Mouse (Mus musculus) megakaryocyte-erythroid progenitor cell, adult 5-6 weeks (primary cell): ENCODE data around the gene Myl9. TPM values are rescaled to one million over a fixed set of nuclear protein-coding genes. Genes with fewer than 3 reads are reported as not detected.

Experiments used
- ATAC-seq: replicated peaks from 2 replicates; pipeline ENCODE4 v1.8.0; 2016; ENCODE audit warnings: mild to moderate bottlenecking, inconsistent platforms; ENCODE audit not compliant: severe bottlenecking, poor library complexity, low FRiP score, low TSS enrichment
- total RNA-seq, 2 experiments: library from RNA; stranded (forward) in 1 of 2; stranded (reverse) in 1 of 2; fragments of 200-1000, 215-1000 nt in 1 of 2; fragments of >200 nt in 1 of 2; fragmentation: Nextera tagmentation in 1 of 2; gene quantifications; 2 replicates each; pipeline ENCODE4 v1.2.3; 2014 to 2017

Gene Myl9
- not detected in 2 replicates for total RNA-seq (2014; fragmentation: Nextera tagmentation)
- total RNA-seq (2017): not detected in 2 replicates

DNA sequence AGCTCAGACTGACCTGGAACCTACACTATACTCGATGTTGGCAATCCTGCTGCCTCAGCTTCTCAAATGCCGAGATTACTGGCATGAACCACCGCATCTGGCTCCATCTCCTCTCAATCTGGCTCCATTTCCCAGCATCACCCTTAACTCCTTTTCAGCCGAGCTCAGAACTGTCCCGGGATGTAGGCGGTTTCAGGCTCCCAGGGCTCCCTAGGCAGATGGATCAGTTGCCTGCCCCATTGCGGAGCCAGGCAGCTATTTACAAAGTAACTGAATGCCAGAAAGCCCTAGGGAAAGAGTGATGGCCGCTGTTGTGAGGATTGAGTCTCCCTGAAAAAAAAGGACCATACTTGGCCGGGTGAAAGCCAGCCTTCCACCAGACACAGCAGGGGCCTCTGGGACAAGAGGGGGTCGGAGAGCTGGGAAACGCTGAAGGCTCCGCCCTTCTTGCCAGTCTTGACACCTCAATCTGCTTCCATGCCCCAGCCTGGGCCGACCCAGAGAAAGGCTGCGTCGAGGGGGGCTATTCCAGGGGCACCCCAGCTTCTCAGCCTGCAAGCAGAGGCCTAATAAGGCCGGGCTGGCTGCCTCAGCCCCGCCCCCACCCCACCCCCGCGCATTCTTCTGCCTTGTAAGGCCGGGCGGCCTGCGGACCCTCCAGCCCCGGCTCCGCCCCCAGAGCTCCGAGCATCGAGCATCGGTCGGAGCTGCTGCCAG, at the start of gene Myl9:
TSS of gene Myl9 (plus strand) at position 683 of the 717 bp plus-strand sequence.
- no peak for ATAC-seq

DNA sequence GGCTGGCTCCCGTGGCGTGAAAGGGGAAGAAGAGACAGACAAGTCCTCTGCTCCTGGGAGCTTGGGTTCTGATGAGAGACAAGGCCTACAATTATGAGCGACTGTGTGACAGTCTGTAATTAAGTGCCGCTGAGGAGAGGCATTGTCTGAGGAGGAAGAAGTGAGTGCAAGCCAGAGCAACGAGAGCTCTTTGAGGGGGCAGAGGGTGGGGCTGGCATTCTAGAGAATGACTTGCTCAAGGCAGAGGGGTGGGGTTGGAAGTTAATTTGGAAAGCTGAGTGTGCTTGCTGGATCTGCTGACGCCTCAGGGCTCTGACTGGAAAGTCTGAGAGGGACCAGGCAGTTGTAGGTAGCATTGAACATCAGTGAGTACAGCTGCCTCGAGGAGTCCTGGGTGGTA, 48.9 kb upstream of the Myl9 start:
- ATAC-seq: no peak

DNA sequence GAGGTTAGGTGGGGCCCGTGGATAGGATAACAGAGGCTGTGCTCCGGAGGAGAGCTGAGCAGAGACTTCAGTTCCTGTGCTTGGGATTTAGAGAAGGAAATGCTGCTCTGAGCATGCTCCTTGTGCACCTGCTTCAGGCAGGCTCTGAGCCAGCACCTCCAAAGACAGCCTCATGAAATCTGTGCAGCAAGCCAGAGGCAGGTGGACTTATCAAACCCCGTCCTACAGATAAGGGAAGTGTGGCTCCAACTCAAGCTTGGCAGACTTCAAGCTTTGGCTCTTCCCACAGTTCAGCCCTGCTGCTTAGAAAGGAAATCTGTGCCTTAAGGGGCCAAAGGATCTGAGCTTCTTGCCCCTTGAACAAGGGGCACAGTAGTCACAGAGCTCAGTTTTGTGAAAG, 48.3 kb upstream of the Myl9 start:
- ATAC-seq: no peak

DNA sequence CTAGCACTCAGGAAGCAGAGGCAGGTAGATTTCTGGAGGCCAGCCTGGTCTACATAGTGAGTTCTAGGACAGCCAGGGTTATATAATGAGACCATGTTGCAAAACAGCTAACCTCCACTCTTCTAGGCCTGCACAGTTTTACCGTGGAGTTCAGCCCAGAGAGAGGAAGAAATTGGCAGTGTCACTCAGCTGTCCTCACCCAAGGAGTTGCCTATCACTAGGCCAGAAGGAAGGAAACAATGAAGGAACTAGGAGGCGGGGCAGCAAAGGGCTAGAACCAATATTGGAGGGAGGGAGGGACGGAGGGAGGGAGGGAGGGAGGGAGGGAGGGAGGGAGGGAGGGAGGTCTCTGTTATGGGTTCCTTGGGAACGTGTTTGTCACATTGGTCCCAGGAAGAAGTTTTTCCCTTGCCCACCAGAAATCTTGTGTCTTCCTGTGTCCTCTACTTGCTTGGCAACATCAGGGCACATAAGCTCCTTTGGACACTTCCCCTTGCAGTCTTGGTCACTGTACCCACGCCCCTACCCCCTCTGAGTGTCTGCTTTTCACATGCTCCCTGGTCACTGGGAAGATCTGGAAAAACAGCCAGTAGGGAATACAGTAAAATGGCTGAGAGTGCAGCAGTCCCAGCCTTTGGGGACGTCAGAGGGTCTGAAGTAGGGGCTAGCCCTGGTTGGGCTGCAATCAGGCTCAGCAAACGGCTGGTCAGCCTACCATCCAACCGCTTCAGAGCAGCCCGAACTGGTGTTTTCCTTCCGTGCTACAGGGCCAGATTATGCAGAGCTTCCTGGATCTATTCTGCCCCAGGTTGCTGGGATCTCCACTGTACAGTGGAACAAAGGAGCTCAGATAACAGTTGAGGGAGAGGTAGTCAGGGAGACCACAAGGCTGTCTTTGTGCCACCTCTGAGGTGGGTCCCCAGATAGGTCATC, 45.4 kb upstream of the Myl9 start:
- peak; percentile 43 for ATAC-seq

DNA sequence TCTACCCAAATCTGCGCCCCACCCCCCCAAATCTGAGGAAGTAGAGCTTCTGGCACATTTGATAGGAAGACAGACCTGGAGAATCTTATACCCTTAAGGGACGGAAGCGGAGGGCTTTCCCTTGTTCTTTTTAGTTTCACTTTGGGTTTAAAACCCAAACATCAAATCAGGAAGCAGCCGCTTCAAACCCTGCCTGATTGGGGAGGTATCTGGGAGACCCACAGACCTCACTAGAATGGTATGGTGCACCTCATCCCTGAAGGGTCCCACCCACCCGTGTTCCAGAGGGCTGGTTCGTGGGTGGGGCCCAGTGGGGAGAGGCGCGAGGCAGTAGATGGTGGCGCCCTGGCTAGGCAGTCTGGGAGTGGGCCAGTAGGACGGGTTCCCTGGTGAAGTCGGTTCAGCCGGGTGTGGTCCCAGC, 44.7 kb upstream of the Myl9 start:
- ATAC-seq: peak; percentile 48

DNA sequence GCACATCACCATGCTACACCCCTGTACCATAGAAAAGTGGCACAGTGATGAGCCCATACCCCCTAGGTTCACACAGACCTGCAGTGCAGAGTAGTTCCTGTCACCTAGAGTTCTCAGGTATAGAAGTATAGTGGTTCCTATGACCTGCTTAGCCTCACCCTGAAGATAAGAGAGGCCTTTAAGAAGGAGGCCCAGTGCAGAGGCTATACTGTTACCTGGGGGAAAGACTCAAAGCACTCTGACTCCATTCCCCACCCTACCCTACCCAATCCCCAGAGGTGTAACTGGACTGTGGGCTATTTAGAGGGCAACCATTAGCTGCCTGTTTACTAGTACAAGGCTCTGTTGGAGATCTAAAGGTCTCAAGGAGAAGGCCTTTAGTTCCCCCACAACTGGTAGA, 43.6 kb upstream of the Myl9 start:
- no peak for ATAC-seq

DNA sequence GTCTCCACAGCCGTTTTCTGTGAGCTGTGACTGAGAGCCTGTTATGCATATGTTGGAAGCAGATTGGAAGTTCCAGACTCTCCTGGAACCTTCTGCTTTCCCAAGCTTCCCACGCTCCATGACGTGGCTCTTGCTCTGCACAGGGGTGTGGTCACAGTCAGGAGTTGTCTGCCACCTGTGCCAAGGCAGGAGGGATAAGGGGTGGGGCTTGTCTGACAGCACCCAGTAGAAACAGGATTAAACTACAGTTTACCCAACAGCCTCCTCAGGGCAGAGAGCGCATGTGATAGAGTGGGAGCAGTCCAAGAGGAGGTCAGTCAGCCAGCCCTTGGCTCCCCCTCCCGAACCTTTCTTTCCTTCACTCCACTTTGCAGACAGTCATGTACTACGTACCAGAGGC, 43.1 kb upstream of the Myl9 start:
- peak; percentile 49; the same call in 1 of the 2 replicates for ATAC-seq

DNA sequence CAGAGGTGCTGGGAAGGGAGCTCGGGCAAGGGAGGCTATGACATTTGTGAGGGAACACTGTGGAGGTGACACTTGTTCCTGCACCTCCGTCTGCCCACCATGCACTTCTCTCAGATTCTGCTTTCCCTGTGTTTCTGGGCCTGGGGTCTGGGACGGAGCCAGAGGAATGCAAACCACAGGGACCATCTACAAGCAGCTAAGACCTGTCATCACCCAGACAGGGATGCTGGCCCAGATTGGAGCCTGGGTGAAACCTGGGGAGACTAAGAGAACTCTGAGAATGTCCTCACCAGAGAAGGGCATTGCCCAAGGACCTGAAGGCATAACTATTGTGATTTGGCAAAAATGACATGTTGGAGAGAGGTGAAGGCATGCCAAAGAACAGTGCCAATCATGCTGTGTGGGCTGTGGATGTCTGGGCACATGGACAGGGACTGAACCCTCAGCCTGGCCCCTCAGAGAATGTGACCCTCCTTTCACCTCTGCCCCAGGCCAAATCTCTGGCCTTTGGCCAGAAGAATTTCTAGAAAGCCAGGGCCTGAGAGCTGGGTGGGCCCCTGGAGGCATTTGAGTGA, 39.4 kb upstream of the Myl9 start:
- ATAC-seq: no peak

DNA sequence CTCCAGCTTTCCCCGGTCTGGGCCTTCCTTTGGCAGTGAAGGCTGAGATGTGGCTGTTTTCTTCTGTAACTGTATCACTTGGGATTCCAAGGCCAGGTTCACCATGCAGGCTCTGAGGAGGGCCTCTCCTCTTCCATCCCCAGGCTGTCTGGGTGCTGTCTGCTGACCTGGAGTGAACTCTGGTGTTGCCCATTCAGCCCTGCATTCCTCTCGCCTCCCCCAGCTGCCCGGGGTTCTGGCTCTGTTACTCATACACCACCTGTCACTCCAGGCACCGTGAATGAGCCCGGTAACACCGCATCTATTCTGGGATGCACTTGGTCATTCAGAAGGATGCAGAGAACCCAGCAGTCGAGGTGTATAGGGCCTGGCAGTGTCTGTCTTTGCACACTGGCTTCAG, 38.4 kb upstream of the Myl9 start:
- ATAC-seq: no peak

DNA sequence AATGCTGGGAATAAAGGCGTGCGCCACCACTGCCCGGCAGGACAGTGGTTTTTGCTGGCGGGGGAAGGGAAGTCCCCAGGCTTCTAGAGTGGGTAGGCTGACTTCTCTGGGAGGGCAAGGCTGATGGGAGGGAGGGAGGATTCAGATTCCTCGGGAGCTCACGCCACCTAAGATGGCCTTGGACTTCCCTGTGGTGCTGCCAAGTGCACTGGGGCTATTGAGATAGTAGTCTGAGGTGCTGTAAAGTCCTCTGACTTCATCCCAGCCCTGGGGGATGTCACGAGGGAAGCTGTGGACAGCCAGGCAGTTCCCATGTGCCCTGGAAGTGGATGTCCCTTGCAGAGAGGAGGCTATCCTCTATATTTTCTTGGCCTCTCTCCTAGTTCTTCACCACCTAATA, 37.2 kb upstream of the Myl9 start:
- no peak for ATAC-seq

DNA sequence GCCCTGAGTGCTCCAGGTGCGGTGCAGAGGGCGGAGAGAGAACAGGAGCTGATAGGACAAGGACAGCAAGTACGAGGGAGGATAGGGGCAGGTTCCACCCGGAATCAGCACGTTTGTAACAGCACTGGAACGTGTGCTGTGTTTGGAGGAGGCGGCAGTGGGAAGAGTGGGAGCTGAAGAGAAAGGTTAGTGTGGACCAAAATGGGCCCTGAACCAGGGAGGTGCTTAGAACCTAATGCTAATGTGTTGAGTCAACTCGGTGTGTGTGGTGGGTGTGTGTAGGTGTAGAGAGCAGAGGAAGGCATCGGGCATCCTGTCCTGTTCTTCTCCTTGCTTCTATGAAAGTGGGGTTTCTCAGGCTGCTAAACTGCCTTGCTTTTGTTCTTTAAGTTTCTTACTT, 34.0 kb upstream of the Myl9 start:
- no peak for ATAC-seq

DNA sequence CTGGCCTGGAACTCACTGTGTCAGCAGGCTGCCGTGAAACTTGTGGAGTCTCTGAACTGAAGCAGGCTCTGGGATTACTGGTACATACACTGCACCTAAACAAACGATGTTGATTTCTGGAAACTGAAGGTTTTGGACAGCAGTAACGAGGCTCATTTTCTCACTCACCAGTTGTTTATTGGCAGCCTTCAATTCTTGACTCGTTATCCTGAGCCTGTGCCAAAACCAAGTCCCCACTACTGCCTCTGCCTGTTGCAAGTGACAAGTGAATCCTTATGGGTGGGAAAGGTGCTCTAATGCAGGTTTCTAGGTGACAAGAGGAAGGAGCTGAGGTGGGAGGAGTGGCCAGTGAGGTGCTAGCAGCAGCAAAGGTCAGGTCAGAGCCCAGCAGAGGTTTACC, 33.2 kb upstream of the Myl9 start:
- ATAC-seq: no peak

DNA sequence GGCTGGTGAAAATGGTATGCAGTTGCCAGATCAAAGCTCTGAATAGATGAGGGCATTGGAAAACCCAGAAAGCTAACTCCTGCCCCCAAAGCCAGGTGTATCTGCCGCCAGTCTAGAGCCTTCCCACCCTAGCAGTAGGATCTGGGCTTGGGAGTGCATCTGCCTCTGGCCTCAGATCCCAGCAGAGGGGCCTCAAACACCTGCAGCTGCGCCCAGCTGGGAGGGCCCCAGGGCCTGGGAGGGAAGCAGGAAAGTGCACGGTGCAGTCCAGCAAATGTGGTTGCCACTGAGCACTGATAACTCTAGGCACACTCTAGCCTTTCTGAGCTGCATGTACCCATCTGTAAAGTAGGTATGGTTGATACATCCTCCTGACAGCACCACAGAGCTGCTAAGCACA, 32.0 kb upstream of the Myl9 start:
- no peak for ATAC-seq

DNA sequence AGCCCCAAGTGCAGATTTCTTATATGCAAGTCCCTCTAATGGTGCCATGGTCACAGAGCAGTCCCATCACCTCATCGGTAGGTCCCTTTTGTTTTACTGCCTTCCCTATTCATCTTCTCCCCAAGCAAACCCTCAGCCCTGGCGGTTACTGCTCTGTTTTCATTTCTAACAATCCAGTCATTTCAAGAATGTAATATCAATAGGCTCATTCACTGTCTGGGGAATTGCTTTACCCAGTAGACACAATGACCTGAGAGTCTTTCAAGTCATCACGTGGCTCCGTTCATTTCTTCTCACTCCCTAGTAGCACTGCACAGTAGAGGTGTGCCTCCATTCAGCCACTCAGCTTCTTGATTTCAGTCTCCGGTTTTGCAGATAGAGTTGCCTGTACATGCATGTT, 30.8 kb upstream of the Myl9 start:
- no peak for ATAC-seq

DNA sequence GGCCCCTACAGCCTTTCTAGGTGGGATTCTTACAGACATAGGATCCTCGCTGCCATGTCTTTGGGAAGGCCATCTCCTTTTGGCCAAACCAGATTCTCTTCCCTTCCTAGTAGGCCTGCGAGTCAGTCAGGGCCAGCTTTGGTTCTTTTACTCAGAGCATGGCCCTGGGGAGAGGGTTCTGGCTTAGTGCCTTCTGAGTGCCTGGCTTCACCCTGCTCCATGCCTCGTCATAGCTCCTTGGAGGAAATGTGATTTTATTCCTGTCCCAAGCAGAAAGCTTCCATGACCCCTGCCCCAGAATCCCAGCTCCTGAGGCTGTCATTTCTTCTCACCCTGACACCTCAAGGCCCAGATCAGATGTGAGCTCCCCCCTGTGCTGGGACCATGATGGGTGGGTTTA, 27.9 kb upstream of the Myl9 start:
- no peak for ATAC-seq

DNA sequence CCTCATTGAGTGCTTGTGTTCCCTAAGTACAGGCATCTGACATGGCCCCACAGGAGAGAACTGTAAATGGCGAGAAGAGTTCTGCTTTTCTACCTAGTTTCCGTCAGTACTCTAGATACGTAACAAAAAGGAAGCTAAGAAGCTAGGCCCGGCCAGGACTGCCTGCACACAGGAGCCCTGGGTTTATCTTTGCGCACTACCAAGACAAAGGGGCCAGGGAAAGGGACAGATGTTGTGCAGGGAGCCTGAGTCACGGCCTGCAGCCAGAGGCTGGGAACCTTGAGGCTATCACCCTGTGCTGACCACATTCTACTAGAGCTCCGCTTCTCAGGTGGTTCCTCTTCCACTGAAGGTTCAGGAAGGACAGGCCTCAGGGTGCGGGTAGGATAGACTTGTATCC, 25.5 kb upstream of the Myl9 start:
- ATAC-seq: no peak

DNA sequence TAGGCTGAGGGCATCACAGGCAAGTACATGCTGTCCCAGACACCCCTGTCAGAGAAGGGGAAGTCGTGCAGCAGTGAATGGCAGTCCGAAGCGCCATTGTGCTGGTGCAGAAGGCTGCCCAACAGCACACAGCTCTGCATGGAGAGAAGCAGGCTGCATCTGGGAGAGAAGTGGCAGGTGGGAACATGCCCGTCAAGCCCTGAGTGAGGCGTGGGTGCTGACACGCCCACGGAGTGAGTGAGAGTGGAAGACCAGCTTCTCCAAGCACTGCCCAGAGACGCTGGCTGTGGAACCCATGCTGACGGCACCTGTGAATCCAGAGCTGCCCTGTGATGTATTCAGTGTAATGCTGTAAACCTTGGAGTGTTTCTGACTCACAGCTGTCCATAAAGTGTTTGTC, 18.3 kb upstream of the Myl9 start:
- ATAC-seq: no peak

DNA sequence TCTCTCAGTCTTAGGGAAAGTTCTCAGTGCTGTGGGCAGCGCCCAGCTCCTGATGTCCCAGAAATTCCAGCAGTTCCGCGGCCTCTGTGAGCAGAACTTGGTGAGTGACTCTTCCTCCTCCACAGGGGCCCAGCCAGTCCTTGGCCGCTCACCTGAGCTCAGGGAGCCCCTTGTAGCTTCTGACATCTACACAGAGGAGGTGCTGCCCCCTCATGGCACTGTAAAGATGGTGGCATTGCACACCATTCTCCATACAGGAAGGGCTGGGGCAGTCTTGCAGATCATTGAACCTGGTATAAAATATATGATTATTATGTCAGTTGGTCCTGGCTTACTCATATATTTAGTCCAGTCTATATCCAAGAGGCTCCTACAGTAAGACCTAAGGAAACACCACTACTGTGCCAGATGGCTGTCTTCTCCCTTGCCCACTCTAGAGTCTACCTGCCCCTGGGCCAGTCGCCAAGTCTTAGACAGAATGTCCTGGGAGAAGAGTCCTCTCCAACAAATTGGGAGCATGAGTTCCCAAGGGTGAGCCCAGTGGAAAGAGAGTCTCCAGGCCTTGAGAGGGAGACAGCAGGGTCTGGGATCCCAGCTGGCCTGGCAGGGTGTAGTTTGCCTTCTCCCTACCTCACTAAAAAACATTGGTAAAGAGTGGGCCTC, 14.2 kb upstream of the Myl9 start:
- peak; percentile 48 for ATAC-seq

DNA sequence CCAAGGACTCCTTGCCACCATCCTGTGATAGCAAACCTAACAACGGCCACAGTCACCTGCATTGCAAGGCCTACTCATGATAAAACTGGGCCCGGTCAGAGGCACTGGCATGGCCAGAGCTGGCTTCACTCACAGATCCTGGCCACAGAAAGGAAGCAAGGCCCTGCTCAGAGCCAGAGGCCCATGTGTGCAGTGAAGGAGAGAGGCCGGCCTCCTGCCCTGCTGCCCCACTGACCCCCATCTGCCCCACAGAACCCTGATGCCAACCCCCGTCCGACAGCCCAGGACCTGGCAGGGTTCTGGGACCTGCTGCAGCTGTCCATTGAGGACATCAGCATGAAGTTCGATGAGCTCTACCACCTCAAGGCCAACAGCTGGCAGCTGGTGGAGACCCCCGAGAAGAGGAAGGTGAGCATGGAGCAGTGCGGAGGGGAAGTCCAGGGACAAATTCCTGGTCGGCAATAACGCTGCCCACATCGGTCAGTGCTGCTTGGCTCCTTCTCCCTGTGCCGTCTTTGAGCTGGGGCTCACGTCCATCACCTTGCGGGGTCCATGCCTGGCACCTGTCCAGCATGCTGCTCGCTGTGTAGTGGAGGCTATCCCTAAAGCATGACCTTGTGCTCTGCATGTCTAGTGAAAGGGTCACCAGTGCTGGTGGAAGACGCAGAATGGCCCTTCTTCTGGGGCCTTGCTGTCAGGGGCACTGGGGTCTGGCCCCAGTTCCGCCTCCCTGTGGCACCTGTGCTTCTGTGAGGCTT, 13.5 kb upstream of the Myl9 start:
- no peak for ATAC-seq
